Mouse (Mus musculus) ovary, postnatal 10 days (tissue): ENCODE data around the gene Pcf11.
A peak's percentile ranks its signal among the peaks of the same experiment; 100 is the strongest.

ENCODE experiments used
- DNase-seq: peaks from one replicate; pipeline ENCODE4 v3.0.0; 2022; ENCODE audit warnings: low spot score

The Pcf11 gene

DNA sequence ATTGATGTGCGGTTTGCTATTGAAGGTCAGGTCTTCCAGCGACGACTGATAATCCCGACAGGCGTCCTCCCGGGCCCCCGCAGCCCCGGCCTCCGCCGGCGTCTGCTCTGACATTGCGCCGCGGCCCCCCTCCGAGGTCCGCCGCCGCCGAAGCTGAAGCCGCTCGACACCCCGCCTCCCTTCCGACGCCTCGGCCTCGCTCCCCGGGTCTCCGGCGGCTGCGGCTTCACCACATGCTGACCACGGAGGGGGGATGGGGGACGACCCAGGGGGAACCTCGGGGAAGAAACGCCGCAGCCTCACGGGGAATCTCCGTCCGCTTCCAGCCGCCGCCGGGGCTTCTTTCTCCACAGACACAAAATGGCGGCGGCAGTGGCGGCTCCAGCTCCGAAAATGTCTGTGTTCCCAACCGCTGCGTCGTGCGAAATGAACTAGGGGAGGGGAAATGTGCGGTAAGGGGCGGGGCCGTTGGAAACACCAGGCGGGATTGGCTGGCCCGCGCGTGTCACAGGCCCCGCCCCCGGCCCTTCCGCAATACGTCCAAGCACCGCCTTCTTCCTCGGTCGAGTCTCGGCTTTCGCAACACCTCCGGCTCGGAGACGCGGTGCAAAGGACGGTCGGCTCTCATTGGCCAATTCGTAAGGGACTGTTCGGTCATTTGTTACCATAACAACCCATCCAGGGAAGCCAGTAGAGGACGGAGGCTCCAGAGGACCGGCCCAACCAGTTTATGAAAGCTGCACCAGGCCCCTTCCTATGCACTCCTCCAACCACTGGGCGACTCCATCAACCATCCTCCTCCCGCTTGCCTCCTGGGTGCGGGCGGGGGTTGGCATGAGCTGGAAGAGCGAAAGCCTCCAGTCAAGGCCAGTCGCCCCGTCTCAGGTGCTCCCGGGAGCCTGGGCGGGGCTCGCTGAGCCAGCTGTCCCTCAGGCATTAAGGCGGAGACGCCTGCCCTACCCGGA lies at the start of gene Pcf11:
TSS of gene Pcf11 (minus strand) at position 428 of the 965 bp plus-strand sequence.
- DNase-seq = peak; percentile 91

DNA sequence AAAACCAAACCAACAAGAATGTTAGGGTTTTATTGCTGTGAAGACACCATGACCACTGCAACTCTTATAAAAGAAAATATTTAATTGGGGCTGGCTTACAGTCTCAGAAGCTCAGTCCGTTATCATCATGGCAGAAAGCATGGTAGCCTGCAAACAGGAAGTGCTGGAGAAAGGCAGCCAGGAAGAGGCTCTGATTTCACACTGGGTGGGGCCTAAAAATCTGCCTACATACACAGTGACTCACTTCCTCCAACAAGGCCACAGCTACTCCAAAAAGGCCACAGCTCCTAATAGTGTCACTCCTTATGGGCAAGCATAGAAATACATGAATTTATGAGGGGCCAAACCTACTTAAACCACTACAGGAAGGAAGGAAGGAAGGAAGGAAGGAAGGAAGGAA lies 45.3 kb upstream of the Pcf11 start:
- no peak for DNase-seq

DNA sequence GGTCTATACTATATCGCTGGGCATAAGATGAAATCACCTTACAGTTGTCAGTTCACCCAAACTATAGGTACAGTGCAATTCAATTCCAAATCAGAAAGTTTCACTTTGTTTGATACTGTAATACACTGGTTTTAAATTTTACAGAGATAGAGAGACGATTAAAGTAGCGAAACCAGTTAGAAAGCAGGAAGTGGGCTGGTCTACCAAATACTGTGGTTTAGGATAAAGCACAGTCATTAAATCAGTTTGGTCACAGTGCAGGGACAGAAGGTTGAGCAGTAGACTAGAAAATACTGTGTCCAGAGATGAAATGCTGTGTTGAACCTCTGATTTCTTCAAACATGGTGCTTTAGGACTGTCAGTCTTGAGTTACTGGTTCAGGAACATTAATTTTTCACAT lies 41.9 kb upstream of the Pcf11 start:
- DNase-seq = no peak

DNA sequence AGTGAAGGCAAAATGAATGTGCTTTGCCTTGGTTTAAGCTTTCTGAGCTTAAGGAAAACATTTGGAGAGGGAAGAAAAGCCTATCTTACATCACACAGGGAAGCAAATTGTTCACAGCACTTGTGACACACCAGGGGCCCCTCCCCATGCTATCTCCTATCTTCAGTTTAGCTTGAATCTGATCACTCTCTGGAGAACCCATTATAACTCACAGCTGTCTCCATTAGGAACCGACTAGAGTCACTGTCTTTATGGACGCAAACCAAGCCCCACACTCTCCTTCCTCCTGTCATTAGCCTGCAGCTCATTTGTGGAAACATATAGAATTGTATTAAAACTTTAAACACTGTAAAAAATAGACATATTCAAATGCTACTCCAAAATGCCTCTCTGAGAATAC lies 39.8 kb upstream of the Pcf11 start:
- no peak for DNase-seq

DNA sequence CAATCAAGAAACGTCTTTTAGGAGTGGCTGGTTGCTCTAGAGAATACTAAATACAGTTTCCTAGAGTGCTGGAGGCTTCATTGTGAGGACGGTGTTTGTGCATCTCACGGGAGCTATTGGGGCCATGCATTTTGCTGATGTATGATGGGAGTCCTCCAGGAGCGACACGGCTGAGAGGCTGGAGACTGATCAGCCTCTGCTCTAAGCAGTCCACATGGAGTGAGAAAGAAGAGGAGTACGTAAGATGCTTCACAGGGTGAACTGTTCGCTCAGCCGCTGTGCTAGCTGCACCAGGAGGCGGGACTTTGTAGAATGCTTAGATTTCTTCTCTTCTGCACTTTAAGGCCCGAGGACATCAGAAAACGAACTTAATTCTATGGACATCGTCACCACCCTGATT lies 37.0 kb upstream of the Pcf11 start:
- no peak for DNase-seq

DNA sequence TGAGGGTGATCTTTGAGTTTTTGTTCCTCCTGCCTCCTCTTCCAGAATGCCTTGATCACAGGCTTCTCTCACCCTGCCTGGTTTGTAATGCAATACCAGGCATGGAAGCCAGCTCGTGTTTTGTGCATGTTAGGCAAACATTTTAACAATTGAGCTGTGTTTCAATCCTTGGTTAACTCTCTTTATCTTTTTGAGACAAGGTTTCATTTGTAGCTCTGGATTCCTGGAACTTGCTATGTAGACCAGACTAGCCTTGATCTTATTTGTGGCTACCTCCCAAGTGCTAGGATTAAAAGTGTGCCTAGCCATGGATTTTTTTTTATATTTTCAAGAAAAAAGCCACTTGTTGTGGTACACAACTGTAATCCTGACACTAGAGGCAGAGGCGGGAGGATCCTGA lies 35.8 kb upstream of the Pcf11 start:
- no peak for DNase-seq

DNA sequence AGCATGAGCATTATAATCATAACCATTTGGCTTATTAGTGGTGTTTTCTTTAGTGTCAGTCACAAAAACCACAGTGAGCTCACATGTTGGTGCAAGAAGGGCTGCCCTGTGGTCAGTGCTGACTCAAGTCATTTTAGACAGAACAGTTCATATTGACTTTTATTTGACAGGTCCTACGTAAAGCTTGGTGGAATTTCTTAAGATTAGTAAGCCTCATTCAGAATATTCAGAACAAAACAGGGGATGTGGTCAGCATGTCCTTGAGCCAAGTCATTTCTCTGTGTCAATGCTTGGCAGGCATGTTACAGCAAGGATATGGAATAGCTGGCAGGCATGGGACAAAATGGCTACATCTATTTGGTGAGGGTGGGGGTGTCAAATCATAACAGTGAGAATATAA lies 33.9 kb upstream of the Pcf11 start:
- DNase-seq = no peak

DNA sequence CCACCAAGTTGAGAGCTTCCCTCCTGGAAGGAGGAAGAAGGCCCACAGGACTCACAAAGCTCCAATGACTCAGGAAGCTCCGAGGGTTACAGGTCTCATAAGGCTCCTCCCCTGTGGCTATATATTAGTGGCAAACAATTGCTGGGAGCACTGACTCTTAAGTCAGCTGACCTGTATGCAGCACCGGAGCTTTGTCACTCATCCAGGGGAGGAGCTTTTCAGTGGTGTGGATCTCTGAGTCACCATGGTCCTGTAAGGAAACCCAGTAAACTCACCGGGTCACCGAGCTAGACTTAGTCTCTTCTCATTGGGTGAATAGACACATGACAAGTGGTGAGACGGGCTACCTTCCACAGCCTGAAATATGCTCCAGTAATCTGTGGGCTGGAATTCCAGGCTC lies 29.0 kb upstream of the Pcf11 start:
- no peak for DNase-seq

DNA sequence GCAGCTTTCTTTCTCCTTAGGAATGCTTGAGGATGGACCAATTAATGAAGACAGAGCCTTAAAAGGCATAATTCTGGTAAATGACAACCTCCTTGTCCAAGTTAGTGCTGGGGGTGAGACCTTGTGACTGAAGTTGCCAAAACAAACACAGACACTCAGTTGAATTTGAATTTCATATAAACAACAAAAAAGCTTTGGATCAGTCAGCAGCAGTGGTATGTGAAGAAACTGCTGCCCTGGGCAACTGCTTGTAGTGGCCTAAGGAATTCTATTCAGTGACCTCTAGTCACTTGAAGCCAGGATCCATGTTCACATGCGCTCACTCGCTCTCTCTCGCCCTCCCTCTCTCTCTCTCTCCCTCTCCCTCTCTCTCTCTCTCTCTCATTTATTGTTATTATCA lies 26.7 kb upstream of the Pcf11 start:
- no peak for DNase-seq

DNA sequence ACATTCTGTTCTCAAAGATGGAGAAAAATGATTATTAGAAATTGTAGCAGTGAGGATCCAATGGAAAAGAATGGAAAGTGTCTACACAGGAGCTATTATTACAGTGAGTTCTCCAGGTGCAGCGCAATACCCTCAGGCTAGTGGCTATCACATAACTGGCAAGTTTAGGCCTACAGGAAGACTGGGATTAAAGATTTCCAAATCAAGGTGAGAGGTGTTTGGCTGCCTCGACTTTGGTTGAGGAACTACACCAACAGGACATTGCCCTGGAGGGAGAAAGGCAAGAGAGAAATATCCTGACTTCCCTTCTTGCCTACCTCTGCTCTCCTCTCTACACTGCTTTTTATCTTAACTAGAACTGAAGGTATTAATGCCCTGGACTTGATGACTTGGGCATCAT lies 19.4 kb upstream of the Pcf11 start:
- no peak for DNase-seq

DNA sequence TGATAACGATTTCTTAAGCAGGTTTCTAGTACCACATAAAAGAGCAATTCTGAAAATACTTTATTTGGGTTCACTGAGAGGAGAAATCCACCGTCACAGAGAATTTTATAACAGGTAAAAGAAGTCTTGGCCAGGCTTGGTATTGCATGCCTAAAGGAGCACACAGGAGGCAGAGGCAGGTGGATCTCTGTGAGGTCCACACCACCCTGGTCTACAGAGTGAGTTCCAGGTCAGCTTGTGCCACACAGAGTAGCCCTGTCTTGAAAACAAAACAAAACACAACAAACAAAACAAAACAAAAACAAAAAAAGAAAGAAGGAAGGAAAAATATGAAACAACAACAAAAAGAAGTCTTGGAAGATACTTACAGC lies 18.6 kb upstream of the Pcf11 start:
- no peak for DNase-seq

- no peak for DNase-seq
These were observed 18.0 kb upstream of the Pcf11 start for GRCm38 (mm10) chr7:92687556-92688298.

DNA sequence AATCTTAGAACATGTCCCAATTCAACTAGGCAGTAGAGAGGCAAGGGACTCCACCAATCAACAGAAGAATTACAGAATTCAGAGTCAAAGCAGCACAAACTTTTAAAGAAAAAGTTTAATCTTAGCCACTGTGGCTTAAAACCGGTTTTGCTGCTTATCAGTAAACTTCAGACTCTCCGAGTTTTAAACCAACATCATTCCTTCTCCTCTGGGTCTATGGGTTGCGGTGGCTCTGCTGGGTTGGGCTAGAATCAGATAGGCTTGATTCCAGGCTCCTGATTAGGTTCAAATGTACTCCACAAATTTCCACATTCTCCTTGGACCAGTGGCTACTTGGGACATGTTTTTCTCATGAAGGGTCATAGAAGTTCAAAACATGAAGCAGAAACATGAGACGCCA lies 7.6 kb upstream of the Pcf11 start:
- DNase-seq = no peak

DNA sequence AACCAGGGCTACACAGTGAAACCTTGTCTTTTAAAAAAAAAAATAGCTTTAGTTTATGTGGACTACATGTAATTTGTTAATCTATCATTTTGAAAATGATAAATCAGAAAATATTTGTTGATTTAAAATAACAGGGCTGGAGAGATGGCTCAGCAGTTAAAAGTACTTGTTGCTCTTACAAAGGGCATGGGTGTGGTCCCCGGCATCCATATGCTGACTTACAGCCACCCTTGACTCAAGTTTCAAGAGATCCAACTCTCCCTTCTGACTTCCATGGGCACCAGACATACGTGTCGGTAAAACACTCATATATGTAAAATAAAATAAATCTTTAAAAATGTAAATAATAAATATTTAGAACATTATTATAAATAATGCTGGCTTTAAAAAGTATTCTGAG lies 5.4 kb upstream of the Pcf11 start:
- DNase-seq = no peak

DNA sequence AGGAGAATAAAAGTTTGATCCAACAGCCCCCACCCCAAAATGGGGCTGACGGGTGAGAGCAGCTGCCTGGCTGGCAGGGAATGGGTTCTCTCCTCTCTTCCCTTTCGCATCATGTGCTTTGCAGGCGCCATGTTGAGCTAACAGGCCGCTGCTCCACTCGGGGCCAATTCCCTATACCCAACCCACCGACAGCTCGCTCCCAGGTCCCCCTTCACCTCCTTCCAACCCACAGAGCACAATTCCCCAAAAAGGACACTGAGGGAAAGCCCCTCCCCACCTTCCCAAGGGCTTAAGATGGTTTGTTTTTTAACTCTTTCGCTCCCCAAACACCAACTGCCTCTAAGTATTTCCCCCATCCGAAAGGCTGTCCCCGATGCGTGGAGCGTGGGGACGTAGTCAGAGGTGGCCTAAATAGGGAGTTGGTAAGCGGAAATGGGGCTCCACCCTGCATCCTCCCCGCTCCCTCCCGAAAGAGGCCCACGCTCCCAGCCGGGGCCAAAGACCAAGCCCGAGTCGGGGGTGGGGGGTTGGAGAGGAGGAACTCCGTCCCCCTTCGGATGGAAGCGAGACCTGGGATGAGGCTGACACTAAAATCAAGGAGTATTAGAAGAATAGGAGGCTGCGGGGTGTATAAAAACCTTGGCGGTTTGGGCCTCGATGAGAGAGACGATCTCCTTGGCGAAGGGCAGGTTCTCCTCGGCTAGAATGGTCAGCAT lies 785 bp downstream of the Pcf11 start:
- DNase-seq = peak; percentile 45

DNA sequence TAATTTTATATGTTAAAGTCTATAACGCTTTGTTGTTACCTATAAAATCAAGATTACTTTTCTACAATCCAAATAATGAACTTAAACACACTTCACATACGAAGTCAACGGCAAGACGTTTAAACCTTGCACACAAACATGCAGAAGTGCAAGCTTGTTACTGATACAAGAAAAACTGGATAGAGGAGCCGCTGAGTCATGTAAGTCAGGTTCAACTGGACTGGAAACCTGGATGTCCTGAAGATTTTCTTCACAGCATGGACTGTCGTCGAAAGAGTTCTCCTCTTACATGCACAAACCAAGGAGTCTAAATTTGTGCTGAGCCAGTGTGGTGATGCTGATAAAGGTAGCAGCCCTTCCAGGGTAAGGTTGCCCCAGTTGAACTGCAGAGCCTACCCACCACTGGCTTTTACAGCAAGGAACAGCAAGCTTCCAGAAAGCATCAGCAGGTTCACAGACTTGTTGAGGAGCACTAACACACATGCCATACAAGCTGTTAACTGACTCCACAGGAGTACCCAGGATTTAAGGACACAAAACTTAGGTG lies 3.4 kb downstream of the Pcf11 start:
- no peak for DNase-seq

DNA sequence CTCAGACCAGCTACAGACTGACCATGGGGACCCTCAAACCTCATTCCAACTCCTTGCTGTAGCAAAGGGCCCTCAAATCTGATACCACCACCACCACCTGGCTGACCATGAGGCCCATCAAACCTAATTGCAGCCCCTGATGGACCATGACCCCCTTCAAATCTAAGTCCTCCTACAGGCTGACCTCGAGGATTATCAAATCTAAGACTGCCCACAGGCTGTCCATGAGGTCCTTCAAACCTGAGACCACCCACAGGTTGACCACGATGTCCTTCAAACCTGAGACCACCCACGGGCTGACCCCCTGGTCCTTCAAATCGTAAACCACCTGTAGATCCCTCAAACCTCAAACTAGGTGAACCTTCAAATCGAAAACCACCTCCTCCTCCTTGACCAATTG lies 11.7 kb downstream of the Pcf11 start:
- DNase-seq = no peak

GRCm38 (mm10) chr7:92656386-92656785 lies 13.3 kb downstream of the Pcf11 start:
- DNase-seq = no peak

DNA sequence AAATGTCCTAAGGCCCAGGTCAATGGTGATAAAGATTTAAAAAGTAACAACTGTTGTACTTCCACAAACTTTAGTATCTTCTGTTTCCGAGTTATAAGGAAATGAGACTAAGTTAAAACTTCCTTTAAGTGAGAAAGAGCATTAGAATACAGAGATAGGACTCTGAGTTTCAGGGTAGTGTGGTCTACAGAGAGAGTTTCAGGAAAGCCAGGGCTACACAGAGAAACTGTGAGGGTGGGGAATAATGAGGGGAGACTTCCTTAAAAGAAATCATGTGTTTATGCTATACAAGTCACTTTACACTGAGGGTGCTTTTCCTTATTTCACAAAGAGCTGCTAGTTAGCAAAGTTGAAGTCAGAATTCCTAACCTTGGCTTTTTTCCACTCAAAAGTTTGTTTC lies 16.4 kb downstream of the Pcf11 start:
- DNase-seq = no peak

DNA sequence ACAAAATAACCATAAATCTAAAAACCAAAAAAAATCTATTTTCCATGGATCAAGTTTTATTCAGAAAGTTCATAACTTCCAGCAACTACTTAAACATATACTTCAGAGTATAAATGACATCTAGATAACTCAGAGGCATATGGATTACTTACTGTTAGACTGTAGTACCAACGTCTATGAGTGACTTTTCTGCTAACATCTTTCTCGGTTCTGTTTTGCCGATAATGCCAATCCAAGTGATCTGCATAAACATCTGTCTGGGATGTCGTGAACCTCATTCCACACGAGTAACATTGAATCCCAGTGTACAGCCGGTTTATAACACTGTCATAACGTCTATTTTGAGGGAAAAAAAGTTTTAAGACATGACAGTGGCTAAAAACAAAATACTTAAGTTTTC lies 21.9 kb downstream of the Pcf11 start:
- no peak for DNase-seq

- no peak for DNase-seq
These were observed 27.4 kb downstream of the Pcf11 start for GRCm38 (mm10) chr7:92642358-92642757.

DNA sequence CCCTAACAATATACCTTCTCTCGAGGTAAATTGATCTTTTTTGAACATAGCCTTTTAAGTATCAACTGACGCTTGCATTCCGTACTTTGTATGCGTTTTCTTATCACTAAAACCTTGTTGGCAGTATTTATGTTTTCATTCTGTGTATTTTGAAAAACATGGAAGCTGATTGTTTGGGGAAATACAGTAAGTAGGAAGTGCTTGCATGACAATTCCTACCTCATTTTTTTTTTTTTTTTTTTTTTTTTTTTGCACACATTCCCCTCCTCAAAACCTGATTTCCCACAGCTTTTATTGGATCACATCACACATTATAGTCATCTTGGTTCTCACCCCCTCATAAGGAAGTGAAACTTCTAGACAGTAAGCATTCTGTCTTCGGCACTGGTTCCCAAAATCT lies 31.7 kb downstream of the Pcf11 start:
- no peak for DNase-seq
